Mouse (Mus musculus) liver, embryonic 12.5 days (tissue): Measurements from ENCODE around the gene Slc6a4. TPM values are rescaled to one million over a fixed set of nuclear protein-coding genes. Genes with fewer than 3 reads are reported as not detected.

ENCODE experiments used
- ATAC-seq: fragments of 200-750 bp; cut with Nextera tagmentation; 2 replicates; pipeline ENCODE4 v1.8.0; 2017; ENCODE audit warnings: moderate number of reproducible peaks, mild to moderate bottlenecking, moderate library complexity
- H3K27ac ChIP-seq: fragments of 300-500 bp; sonication (generic); 2 replicates; pipeline ENCODE4 v1.5.1; 2016; ENCODE audit warnings: mild to moderate bottlenecking
- H3K27me3 ChIP-seq: fragments of 300-500 bp; sonication (generic); replicated peaks from 2 replicates; pipeline ENCODE4 v1.6.1; 2016; ENCODE audit warnings: mild to moderate bottlenecking, moderate library complexity
- H3K36me3 ChIP-seq: fragments of 300-500 bp; sonication (generic); 2 replicates; pipeline ENCODE4 v1.6.1; 2016; ENCODE audit warnings: mild to moderate bottlenecking, moderate library complexity
- H3K4me1 ChIP-seq: fragments of 300-500 bp; sonication (generic); 2 replicates; pipeline ENCODE4 v1.6.1; 2016
- H3K4me2 ChIP-seq: fragments of 300-500 bp; sonication (generic); 2 replicates; pipeline ENCODE4 v1.6.1; 2016; ENCODE audit warnings: mild to moderate bottlenecking, moderate library complexity
- H3K4me3 ChIP-seq: fragments of 300-500 bp; sonication (generic); 2 replicates; pipeline ENCODE4 v1.5.1; 2016; ENCODE audit warnings: mild to moderate bottlenecking, moderate library complexity
- H3K9ac ChIP-seq: fragments of 300-500 bp; sonication (generic); 2 replicates; pipeline ENCODE4 v1.6.1; 2016; ENCODE audit warnings: mild to moderate bottlenecking, moderate library complexity
- H3K9me3 ChIP-seq: fragments of 300-500 bp; sonication (generic); replicated peaks from 2 replicates; pipeline ENCODE4 v1.6.1; 2016; ENCODE audit warnings: mild to moderate bottlenecking, moderate library complexity
- WGBS: fragments of 180-500 bp; shearing (Covaris S2); methylation state at CpG from one replicate; pipeline ENCODE4 v1.1.7; 2016; ENCODE audit not compliant: insufficient replicate concordance; 5-methylcytosine and 5-hydroxymethylcytosine counted together
- polyA plus RNA-seq: library from polyadenylated mRNA; unstranded; fragments of >200 nt; fragmentation: Nextera tagmentation; extraction: Ambion mirVana; gene quantifications from 2 replicates; pipeline ENCODE4 v1.2.1, GENCODE M21; 2016

The Slc6a4 gene
- polyA plus RNA-seq, 1 experiment from 2014 or later, result 2.8 TPM

GRCm38 (mm10) chr11:76997305-76997704 lies 1.1 kb upstream of the Slc6a4 start:
- no peak overlapping the region for H3K27ac ChIP-seq
- H3K4me3 ChIP-seq, result peak overlapping the region; percentile 42
- H3K36me3 ChIP-seq, result no peaks in the 10 kb centered on the region
- H3K27me3 ChIP-seq, result peaks cover 77% of the 10 kb centered on the region
- H3K4me1 ChIP-seq, result peaks cover 33% of the 10 kb centered on the region
- no peak overlapping the region for H3K9ac ChIP-seq
- ATAC-seq, result peak; percentile 57
- WGBS, result under 1% methylated on average over 21 of the region's 21 CpGs
- H3K9me3 ChIP-seq, result no peaks in the 10 kb centered on the region
- peak overlapping the region; percentile 63 for H3K4me2 ChIP-seq

DNA sequence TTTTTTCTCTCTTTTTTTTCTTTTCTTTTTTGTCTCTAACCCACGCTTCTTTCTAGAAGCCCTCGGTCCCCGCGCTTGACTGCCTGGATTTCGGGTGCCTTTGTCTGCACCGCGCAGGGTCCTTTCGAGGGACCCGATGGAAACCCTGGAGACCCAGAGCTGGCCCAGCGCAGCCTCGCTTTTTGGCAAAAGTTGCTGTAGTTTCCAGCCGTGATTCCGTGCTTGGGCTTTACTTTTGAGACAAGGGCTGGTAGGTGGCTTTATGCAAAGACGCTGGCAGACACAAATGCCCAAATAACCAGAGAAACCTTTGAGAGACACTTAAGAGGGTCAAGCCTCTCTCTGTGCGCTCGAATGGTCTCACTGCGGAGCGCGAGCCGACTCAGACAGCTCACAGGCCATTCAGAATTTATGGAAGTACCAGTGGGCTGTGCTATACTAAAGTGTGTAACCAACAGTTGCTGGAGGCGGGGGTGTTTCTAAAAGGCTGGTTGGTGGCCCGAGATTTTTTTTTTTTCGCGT lies 363 bp downstream of the Slc6a4 start:
- WGBS, result 14% methylated on average over 24 of the region's 24 CpGs
- ATAC-seq, result no peak
- peak overlapping the region; percentile 63 for H3K4me2 ChIP-seq
- peak overlapping the region; percentile 42 for H3K4me3 ChIP-seq
- no peak overlapping the region for H3K27ac ChIP-seq
- peaks cover 33% of the 10 kb centered on the region for H3K4me1 ChIP-seq
- H3K27me3 ChIP-seq, result peaks cover 86% of the 10 kb centered on the region
- H3K9ac ChIP-seq, result 0 out of 2 replicates have a peak overlapping the region, but pooled peaks have one; percentile 2
- no peaks in the 10 kb centered on the region for H3K9me3 ChIP-seq
- no peaks in the 10 kb centered on the region for H3K36me3 ChIP-seq

DNA sequence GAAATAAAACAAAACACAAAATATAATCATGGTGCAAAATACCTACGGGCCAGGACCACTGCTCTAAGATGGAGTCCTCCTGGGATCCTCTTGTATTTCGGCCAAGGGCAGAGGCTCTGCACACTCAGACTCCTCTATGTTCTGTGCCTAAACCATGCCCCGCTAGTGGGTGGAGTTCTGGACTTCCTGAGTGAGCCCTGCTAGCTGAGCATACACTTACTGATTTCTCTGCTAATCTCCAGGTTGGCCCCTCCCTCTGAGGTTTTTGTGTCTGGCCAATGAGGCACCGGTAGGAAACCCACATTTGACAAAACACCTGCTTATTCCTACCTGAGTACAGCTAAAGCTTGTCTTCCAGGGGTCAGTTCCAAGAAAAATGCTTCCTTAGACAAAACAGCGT lies 2.3 kb downstream of the Slc6a4 start:
- Histone ChIP-seq H3K36me3 (no peaks in the 10 kb centered on the region), H3K4me2 (no peak overlapping the region), H3K4me1 (peaks cover 29% of the 10 kb centered on the region), H3K9me3 (no peaks in the 10 kb centered on the region), H3K4me3 (no peak overlapping the region), H3K27ac (no peak overlapping the region), H3K9ac (no peak overlapping the region), H3K27me3 (peaks cover 79% of the 10 kb centered on the region)
- ATAC-seq, result no peak
- WGBS, result 36% methylated on average over 5 of the region's 5 CpGs

GRCm38 (mm10) chr11:77002361-77002760 lies 4.0 kb downstream of the Slc6a4 start:
- H3K4me3 ChIP-seq, result no peak overlapping the region
- H3K9me3 ChIP-seq, result no peaks in the 10 kb centered on the region
- peaks cover 75% of the 10 kb centered on the region for H3K27me3 ChIP-seq
- no peak overlapping the region for H3K9ac ChIP-seq
- H3K4me2 ChIP-seq, result no peak overlapping the region
- WGBS, result 62% methylated on average over 1 of the region's 1 CpGs
- H3K36me3 ChIP-seq, result no peaks in the 10 kb centered on the region
- ATAC-seq, result no peak
- peaks cover 19% of the 10 kb centered on the region for H3K4me1 ChIP-seq
- no peak overlapping the region for H3K27ac ChIP-seq

DNA sequence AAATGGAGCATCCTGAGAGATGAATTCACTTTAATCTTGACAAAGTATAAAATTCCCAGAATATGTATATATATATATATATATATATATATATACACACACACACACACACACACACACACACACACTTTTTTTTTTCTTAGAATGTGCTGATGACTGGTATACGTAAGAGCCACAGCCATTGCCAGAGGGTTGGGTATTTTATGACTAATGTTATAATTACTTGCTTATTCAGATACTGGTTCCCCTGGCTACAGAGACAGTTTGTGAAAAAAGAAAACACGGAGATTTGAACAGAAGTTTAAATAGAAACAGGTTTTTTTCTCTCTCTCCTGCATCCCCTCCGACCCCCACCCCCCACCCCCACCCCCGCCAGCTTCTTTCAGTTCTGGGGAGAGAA lies 7.5 kb downstream of the Slc6a4 start:
- H3K4me1 ChIP-seq, result 0 out of 2 replicates have a peak, but pooled peaks cover under 1% of the 10 kb centered on the region
- H3K4me2 ChIP-seq, result no peak overlapping the region
- no peaks in the 10 kb centered on the region for H3K36me3 ChIP-seq
- H3K9ac ChIP-seq, result no peak overlapping the region
- H3K9me3 ChIP-seq, result no peaks in the 10 kb centered on the region
- H3K27ac ChIP-seq, result no peak overlapping the region
- 59% methylated on average over 4 of the region's 4 CpGs for WGBS
- ATAC-seq, result no peak
- H3K4me3 ChIP-seq, result no peak overlapping the region
- peaks cover 56% of the 10 kb centered on the region for H3K27me3 ChIP-seq

GRCm38 (mm10) chr11:77006616-77007015 lies 8.2 kb downstream of the Slc6a4 start:
- Histone ChIP-seq H3K4me1 (no peaks in the 10 kb centered on the region), H3K4me3 (no peak overlapping the region), H3K4me2 (no peak overlapping the region), H3K9me3 (no peaks in the 10 kb centered on the region), H3K36me3 (no peaks in the 10 kb centered on the region), H3K27me3 (peaks cover 48% of the 10 kb centered on the region), H3K9ac (no peak overlapping the region), H3K27ac (no peak overlapping the region)
- WGBS, result 39% methylated on average over 6 of the region's 6 CpGs
- ATAC-seq, result no peak

DNA sequence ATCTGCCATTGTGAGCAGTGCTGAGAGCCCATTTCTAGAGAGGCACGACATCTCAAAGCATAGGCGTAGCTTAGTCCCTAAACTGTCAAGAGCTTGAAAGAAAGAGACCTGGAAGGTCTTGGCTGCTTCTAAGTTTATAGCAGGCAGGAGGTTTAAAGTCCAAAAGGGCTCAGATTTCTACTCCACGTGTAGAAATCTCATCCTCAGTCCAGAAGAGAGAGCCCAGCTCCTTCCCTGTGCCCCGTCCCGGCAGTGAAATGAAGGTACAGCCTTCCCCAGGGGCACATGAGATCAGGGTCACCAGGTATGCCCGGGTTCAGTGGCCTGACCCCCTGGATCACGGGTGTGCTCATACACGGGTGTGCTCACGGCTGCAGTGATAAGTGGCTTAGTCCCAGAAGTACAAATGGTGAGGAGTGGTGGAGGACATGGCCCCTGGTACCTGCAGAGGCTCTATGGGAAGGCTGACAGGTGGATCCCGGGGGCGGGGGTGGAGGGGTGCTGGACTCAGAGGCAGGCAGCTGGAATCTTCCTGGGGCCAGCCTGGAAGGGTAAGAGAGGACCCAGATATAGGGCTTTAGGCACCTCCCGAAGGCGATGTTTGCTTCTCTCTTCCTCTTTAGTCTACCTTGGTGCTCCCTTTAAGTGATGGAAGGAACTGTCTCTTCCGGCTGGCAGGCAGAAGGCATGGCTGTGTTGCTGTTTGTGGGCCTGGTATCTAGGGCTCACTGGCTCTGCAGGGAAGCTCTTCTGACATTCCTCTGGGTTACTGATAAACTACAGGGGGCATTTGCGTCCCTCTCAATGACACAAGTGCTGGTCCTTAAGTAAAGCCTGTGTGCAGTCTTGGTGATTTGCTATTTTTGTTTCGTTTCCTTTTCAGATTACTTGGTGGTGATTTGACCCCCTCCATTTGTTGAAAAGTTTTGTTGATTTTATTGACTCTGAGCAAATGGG lies 10.9 kb downstream of the Slc6a4 start:
- Histone ChIP-seq H3K27me3 (peaks cover 33% of the 10 kb centered on the region), H3K4me3 (no peak overlapping the region), H3K9ac (no peak overlapping the region), H3K36me3 (no peaks in the 10 kb centered on the region), H3K27ac (no peak overlapping the region), H3K9me3 (no peaks in the 10 kb centered on the region), H3K4me1 (no peaks in the 10 kb centered on the region), H3K4me2 (no peak overlapping the region)
- no peak for ATAC-seq
- WGBS, result 57% methylated on average over 16 of the region's 16 CpGs

DNA sequence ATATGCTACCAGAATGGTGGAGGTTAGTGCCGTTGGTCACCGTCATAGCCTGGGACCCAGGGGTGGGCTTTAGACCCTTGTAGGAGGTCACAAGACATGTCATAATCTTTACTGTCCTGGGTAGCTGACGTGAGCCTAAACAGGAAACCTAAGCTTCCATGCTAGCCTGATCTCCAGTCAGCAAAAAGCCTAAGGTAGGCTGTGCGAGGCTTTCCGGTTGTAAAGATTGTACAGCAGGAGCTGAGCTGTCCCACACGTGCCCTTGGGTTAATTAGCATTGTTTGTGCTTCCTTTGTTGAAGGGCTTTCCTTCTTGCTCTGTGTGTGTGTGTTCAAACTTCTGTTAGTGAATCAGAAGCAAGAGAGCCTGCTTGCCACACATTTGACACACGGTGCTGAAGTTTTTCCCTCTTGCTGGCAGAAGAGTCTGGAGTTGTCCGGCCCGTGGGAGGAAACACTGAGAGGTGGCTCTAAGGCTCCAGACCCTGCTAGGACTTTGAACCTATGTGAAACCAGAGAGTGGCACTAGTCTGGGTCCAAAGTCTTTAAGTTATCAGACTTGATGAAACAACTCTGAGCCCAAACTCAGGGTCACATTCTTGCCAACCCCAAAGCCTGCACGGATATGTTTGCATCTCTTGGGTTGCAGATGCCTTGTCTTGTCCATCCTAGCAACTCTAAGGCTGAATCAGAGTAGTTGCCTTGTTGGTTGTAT lies 12.5 kb downstream of the Slc6a4 start:
- Histone ChIP-seq H3K4me2 (no peak overlapping the region), H3K36me3 (no peaks in the 10 kb centered on the region), H3K27ac (no peak overlapping the region), H3K4me3 (no peak overlapping the region), H3K27me3 (peaks cover 28% of the 10 kb centered on the region), H3K9me3 (no peaks in the 10 kb centered on the region), H3K4me1 (no peaks in the 10 kb centered on the region), H3K9ac (no peak overlapping the region)
- WGBS, result 71% methylated on average over 10 of the region's 10 CpGs
- ATAC-seq, result no peak

DNA sequence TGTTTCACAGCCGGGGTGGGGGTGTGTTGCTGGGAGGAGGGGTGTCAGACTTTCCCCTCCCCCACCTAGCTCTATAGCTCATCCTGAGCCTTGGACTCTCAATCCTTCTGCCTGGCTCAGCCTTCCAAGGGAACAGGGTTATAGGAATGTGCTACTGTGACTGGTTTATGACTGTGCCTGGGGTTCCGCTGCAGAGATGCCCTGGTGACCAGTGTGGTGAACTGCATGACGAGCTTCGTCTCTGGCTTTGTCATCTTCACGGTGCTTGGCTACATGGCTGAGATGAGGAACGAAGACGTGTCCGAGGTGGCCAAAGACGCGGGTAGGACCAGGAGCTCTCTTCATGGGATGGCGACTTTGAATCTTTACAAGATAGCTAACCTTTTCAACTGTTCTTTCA lies 19.6 kb downstream of the Slc6a4 start:
- H3K27me3 ChIP-seq, result peaks cover 30% of the 10 kb centered on the region
- ATAC-seq, result no peak
- H3K4me2 ChIP-seq, result no peak overlapping the region
- H3K9ac ChIP-seq, result no peak overlapping the region
- H3K36me3 ChIP-seq, result no peaks in the 10 kb centered on the region
- H3K9me3 ChIP-seq, result no peaks in the 10 kb centered on the region
- no peak overlapping the region for H3K4me3 ChIP-seq
- WGBS, result 72% methylated on average over 11 of the region's 11 CpGs
- peaks cover 8% of the 10 kb centered on the region; the same call in 1 of the 2 replicates for H3K4me1 ChIP-seq
- no peak overlapping the region for H3K27ac ChIP-seq

DNA sequence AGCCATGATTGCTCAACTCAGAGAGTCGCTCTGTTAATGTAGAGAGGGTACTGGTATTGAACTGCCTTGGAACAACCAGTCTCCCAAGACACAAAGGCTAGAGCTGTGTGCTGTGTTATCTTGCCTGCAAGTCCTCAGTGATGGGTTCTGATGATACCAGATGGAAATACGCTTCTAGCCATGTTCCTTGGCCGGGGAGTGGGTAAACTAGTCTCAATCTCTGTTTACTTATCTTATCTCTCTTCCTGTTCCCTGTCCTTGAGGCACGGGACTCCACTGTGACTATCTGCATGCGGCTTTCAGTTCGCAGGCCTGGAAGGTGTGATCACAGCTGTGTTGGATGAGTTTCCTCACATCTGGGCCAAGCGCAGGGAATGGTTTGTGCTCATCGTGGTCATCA lies 21.1 kb downstream of the Slc6a4 start:
- peaks cover 8% of the 10 kb centered on the region; the same call in 1 of the 2 replicates for H3K4me1 ChIP-seq
- H3K36me3 ChIP-seq, result no peaks in the 10 kb centered on the region
- no peaks in the 10 kb centered on the region for H3K9me3 ChIP-seq
- ATAC-seq, result no peak
- no peak overlapping the region for H3K9ac ChIP-seq
- no peak overlapping the region for H3K27ac ChIP-seq
- WGBS, result 12% methylated on average over 8 of the region's 8 CpGs
- H3K4me3 ChIP-seq, result no peak overlapping the region
- H3K27me3 ChIP-seq, result peaks cover 30% of the 10 kb centered on the region
- H3K4me2 ChIP-seq, result no peak overlapping the region

DNA sequence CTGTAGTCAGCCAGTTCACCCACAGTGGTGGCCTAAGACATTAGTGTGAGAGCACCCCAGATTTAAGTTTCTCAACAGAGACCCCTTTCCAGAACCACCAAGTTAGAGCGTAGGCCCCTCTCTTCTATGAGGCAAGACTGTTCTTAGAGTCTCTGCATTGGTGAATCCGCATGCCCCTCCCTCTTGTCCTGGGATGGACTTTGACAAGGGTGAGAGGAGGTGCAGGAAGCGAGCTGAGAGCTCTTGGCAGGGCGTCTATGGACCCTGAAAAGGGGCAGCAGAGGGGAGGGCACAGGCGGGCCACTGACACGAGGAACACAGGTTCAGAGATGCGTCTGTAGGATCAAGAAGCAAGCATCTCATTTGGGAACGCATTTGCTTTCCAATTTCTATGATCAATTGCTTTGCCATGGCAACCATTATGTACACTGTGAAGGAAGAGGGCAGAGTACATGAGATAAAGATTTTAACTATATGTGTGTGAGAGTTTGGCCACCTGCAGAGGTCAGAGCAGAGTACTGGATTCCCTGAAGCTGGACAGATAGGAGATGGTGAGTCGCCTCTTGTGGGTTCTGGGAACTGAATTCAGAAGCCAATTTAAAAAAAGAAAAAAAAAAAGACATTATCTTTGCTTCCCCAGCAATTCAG lies 23.5 kb downstream of the Slc6a4 start:
- no peaks in the 10 kb centered on the region for H3K36me3 ChIP-seq

More for the DNA sequence above, 23.5 kb downstream of the Slc6a4 start:
- WGBS, result 58% methylated on average over 9 of the region's 9 CpGs
- H3K4me2 ChIP-seq, result no peak overlapping the region
- ATAC-seq, result peak; percentile 68
- no peak overlapping the region for H3K9ac ChIP-seq
- H3K4me1 ChIP-seq, result peaks cover 8% of the 10 kb centered on the region; the same call in 1 of the 2 replicates
- H3K27ac ChIP-seq, result no peak overlapping the region
- no peaks in the 10 kb centered on the region for H3K9me3 ChIP-seq
- H3K27me3 ChIP-seq, result peaks cover 30% of the 10 kb centered on the region
- H3K4me3 ChIP-seq, result no peak overlapping the region
